Mouse (Mus musculus): ENCODE measurements at regions not wholly inside any gene's neighbourhood (a gene's known extent, or its start where the extent isn't known, plus 50 kb on each side); places are given as distances from the start of the nearest gene placed in this dataset.

DNA sequence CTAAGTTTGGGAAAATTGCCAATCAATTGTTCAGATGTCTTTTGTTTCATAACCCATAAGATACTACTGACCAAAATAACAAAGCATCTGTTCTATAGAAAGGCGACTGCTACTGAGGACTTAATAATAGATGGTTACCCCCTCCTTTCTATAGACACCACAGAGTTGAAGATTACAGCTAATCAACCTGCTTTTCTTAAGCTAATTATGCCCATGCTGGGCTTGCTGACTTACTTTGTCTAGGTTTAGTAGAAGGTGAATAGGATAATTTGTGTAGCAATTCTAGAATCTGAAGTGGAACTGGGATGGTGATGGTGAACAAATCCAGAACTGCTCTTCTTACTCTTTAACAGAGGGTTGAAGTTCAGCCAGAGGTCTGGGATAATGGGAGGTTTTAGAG, 53.8 kb upstream of the Tbx18 start:
- DNase-seq (ENCODE audit: low spot score in 2 of 2) = no peak

DNA sequence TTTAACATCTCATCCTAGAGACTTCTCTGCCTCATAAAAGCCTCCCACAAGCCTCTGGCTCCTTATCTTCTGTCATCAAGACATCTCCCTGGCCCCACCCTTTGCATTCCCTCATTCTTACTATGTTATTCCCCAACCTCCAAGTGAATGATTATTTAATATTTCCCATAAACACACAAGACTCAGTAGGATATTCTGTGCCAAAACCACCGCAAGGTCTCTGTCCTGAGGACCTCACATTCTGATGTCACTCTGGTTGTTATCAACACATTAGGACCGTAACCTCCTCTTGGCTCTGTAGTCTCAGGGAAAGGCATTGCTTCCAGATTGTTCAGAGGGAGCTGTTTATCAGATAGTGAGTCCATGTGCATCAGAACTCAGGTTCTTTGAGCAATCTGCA, 80.7 kb upstream of the Tbx18 start:
- DNase-seq (ENCODE audit: low spot score in 2 of 2) = no peak

DNA sequence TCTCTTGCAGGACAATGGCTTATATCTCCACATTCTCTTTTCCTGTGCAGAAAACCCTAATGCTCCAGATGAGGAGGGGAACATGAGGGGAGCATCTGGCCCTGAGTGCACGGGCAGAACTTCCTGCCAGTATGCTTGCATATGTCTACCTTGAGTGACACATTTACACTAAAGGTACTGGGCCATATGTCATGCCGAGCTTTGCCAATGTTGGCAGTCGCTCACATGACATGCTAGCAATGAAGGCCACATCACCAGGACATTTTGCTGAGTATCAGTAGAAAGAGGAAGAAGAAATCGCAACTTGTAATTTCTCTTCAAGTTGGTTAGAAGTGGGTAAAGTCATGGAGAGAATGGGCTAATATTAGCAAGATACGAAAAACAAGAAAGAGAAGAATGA, 91.2 kb upstream of the Tbx18 start:
- DNase-seq (ENCODE audit: low spot score in 2 of 2) = no peak

- no peak for DNase-seq (ENCODE audit: low spot score in 2 of 2)
These were observed 93.7 kb upstream of the Tbx18 start for GRCm38 (mm10) chr9:87824691-87825230.

- DNase-seq (ENCODE audit: low spot score in 2 of 2) = peak in 1 of 2 experiments; percentile 19
These were observed 112.8 kb upstream of the Tbx18 start for GRCm38 (mm10) chr9:87843898-87844297.

DNA sequence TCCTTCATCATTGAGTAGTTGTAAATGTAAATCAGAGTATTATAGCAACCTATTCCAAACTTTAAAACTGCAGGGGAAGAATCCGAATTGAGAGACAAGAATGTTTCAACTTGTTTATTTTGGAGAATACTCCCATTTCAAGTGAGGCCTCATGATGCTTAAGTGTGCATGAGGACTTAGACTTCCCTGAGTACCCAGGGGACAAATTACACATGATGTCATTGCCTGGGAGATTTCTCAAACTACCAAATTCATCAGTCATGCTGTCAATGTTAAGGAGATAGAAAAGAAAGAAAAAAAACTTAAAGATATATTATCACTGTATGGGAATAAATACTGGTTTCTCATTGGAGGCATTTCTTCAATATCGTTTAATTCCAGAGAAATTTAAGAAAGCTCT, 113.4 kb upstream of the Tbx18 start:
- no peak for DNase-seq (ENCODE audit: low spot score in 2 of 2)

DNA sequence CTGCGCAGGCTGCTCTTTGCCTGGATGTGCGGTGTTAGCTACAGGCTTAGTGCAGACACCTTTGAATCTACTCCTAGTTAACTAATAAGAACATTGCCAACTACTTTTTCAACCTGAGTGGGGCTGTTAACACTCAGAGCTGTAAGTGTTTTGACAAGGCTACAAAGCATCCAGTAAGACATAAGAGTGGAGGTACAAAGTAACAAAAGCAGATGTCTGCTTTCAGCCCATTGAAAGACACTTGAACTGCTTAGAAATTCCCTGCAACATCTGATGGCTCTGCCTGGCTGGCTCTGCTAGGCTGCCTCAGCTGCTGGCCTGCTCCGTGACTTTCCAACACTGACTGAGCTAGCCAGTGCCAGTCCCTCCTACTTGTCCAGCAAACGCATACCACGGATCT, 117.8 kb upstream of the Tbx18 start:
- no peak for DNase-seq (ENCODE audit: low spot score in 2 of 2)

- no peak for DNase-seq (ENCODE audit: low spot score in 2 of 2)
These were observed 119.1 kb upstream of the Tbx18 start for GRCm38 (mm10) chr9:87850133-87850532.

GRCm38 (mm10) chr9:87861588-87861987, 130.5 kb upstream of the Tbx18 start:
- DNase-seq (ENCODE audit: low spot score in 2 of 2) = no peak

DNA sequence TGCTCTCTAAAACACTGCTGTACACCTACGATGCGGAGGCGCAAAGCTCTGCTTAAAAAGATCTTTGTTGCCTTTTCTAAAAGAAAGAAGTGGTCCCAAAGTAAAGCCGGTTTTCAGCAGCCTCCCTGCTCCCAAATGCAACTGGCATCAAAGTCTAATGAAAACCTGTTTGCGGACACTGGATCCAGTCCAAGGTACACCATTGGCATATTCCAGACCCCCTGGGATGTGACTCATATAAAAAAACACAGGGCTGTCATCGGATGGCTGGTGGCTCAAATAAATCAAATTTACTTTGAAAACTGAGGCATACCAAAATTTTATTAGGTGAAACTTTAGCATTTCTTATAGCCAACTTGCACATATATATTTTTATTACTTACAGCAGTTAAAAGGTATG, 134.2 kb upstream of the Tbx18 start:
- no peak for DNase-seq (ENCODE audit: low spot score in 2 of 2)

DNA sequence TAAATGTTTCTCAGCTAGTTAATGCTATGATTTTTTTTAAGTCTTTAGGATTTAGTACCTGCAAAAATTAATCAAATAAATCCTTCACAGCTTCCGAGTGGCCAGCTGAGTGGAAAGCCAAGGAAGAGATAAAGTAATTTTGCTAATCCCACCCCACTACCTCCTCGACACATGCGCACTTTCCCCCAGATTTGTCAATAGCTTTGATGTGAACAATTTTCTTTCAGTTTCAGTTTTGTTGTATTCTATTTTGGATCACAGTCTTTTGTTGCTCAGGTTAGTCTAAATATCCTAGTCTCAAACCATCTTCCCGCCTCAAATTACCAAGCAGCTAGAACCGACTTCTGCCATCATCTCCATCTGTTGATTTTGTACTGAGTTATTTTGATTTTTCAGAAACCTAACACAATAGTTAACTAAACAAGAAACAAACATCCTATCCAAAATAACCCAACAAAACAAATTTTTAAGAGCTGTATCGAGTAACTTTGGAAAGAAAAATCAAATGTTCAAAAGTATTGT, 141.4 kb upstream of the Tbx18 start:
- DNase-seq (ENCODE audit: low spot score in 2 of 2) = no peak

DNA sequence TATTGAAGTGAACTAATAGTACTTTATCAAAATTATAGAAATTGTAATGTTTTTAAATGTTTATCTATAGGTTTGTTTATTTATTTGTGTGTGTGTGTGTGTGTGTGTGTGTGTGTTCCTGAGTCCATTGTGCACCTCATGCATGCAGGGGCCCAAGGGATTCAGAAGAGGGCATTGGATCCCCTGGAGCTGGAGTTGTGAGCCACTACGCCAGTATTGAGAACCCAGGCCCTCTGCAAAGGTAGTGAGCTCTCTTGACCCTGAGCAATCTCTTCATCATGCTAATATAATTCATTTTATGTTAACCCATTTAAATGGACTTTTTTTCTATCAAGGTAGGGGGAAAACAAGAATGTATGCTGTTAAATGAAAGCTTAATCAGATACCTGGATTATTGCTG, 151.5 kb upstream of the Tbx18 start:
- DNase-seq (ENCODE audit: low spot score in 2 of 2) = no peak

DNA sequence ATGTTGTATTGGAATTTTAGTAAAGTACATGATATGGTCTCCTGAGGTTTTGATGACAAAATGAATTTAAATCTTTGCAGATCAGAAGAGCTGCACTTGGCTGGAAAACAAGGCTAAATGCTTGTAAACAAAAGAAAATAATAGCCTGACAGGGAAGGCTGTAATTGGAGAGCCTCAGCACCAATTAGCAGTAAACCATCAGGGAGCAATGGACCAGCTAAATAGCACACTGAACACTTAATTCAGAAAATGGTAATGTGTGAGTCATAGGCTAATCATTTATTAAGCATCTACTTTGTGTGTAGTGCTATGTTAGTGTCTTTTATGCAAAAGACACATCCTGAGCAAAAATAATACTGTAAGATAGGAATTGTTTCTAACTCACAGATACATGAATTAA, 152.0 kb upstream of the Tbx18 start:
- DNase-seq (ENCODE audit: low spot score in 2 of 2) = no peak

GRCm38 (mm10) chr9:87894051-87894450, 163.0 kb upstream of the Tbx18 start:
- DNase-seq (ENCODE audit: low spot score in 2 of 2) = no peak

DNA sequence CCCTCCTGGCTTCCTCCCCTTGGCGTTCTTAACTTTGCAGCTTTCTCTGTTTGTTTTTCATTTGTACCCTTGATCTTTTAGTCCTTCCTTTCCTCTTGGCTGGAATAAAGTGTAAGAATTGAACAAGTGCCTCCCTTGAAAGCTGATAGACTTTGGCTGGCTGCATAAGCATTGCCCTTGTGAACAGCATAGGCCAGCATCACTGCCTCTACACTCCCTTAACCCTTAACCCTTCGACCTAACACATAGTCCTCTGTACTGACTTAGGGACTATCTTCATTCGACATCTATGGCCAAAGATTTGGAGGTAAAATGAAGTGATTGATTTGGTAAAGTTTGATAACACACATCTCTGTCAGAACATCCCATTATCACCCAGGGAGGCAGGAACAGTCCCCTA, 163.5 kb upstream of the Tbx18 start:
- no peak for DNase-seq (ENCODE audit: low spot score in 2 of 2)

DNA sequence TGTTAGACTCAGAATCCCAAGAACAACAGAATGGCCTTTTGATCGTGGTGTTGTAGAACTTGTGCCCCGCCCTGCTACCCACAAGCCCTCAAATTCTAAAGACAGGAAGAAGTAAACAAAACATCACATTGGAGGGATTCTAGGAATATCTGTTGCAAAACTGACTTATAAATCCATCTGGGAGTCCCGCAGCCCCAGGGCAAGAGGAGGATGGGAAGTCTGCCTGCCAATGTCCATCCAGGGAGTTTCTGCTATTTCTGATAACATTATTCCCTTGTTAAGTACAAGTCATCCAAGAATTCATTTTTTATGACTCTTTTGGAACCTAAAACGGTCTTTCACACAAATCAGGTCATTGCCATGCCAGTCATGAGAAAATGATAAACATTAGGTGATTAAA, 164.5 kb upstream of the Tbx18 start:
- DNase-seq (ENCODE audit: low spot score in 2 of 2) = no peak

- no peak for DNase-seq (ENCODE audit: low spot score in 2 of 2)
These were observed 166.3 kb upstream of the Tbx18 start for GRCm38 (mm10) chr9:87897336-87897735.

- DNase-seq (ENCODE audit: low spot score in 2 of 2) = no peak
These were observed 168.3 kb upstream of the Tbx18 start for GRCm38 (mm10) chr9:87899368-87899767.

DNA sequence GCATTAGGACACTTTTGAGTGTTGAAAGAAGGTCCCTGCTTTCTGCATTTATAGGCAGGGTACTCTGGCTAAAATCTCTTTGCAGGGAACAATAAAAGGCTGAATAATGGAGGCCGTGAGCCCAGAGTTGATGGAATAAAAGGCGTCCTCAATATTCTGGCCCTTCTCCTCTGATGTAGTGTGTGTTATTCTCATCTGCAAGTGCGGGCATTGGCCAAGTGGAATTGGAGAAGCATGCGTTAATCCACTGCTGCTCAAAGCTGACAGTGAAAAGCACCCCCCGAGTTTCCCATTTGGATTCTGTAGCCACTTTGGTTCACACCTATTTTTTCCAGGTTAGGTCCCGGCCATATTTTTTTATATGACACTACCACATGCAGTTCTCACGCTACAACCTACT, 168.7 kb upstream of the Tbx18 start:
- DNase-seq (ENCODE audit: low spot score in 2 of 2) = no peak

- DNase-seq (ENCODE audit: low spot score in 2 of 2) = no peak
These were observed 190.2 kb upstream of the Tbx18 start for GRCm38 (mm10) chr9:87921291-87921690.

GRCm38 (mm10) chr9:87925151-87925550, 194.1 kb upstream of the Tbx18 start:
- DNase-seq (ENCODE audit: low spot score in 2 of 2) = no peak

GRCm38 (mm10) chr9:87933230-87933629, 202.2 kb upstream of the Tbx18 start:
- no peak for DNase-seq (ENCODE audit: low spot score in 2 of 2)

GRCm38 (mm10) chr9:87952426-87952825, 221.4 kb upstream of the Tbx18 start:
- no peak for DNase-seq (ENCODE audit: low spot score in 2 of 2)

GRCm38 (mm10) chr9:87954941-87955340, 223.9 kb upstream of the Tbx18 start:
- DNase-seq (ENCODE audit: low spot score in 2 of 2) = no peak
